Mouse (Mus musculus) urinary bladder, postnatal 14 days (tissue): ENCODE measurements around the gene Numb.

Source experiments
- DNase-seq: peaks from one replicate; pipeline ENCODE4 v3.0.0; 2021; ENCODE audit warnings: low spot score

Gene Numb

GRCm38 (mm10) chr12:83852512-83853213 is 69.1 kb downstream of the Numb start:
- DNase-seq = no peak

DNA sequence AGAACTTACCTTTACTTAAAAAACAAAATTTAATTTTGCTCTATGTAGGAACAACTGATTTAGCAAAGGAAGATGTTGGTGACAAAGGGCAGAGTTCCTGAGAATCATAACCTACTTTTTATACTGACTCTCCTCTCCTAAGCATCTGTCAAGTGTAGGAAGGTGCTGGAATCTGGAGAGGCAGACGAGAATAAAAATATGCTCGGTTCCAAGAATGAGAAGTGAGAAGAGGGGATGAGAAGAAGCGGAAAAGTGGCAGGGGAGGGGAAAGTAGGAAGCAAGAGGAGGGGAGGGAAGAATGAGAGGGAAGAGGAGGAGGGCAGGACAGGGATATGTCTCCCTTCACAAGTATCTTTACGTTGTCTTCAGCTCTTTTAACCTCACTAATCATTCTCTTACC is 71.4 kb downstream of the Numb start:
- DNase-seq = no peak

DNA sequence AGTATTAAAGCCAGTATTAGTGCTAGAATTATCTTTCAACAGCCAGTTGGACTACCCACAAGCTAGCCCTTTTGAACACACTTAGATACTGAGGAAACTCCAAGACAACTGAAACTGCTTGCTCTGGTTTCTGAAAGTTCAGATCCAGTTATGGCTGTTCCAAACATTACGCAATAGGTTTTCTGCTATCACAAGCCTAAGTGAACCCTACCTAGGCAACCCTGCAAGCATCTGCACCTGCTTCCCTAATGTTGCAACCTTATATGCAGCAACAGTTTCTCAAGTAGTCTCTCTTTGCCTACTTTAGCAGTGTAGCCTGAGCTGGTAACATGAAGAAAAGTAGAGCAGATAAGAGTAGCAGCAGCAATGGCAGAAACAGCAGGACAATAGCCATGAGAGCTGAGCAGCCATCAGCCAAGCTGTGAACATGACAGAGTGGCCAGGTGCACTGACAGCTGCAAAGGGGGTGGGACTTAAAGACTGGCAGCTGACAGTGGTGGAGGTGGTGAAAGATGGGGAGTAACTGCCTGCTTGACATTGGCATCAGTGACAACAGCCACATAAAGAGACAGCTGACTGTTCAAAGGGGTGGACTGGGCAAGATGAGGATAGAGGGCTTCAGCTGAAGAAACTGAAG is 73.0 kb downstream of the Numb start:
- DNase-seq = no peak

DNA sequence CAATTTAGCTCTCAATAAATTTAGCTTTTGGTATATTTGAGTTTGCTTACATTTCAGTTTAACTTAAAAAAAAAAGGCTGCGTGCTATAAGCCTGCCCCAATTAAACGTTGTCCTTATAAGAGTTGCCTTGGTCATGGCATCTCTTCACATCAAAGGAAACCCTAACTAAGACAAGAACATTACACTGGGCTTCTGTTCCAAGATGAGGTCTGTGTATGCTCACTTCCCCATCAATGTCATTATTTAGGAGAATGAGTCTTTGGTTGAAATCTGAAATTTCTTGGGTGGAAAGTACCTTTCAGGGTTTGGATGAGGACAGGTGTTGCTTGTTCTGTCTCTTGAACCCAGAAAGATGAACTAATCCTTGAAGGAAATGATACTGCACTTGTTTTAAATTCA is 73.9 kb downstream of the Numb start:
- no peak for DNase-seq

- no peak for DNase-seq
Observed at GRCm38 (mm10) chr12:83842678-83843440, 78.9 kb downstream of the Numb start.

DNA sequence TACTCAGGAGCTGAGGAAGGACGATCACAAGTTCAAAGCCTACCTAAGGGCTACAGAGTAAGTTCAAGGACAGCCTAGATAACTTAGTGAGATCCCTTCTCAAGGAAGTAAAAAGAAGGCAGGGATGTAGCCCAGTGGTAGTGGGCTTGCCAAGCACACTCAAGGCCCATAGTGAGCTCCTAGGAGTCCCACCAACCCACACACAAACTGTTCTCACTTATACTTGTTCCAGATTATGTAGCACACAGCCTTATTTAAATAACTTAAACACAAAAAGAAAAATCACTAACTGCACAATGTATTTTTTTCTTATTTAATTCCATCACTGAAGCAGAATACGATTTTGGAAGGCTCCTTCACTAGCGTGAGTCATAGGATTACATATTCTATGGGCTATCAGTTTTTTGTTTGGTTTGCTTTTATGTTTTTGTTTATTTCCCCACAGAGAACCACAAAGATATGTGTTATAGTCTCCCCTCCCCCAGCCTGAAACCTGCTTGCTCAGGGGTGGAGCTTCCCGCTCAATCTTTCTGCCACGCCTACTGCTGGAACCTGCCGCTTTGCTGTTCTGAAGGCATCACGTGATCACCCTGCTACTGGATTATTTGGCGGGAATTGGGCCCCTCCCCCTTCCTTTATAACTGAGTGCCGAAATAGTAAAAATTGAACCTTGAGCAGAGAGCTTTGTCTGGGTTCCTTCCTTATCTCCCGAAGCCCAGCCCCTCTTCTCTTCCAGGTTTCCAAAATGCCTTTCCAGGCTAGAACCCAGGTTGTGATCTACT is 80.1 kb downstream of the Numb start:
- no peak for DNase-seq

- no peak for DNase-seq
Observed at GRCm38 (mm10) chr12:83833979-83834378, 87.8 kb downstream of the Numb start.

GRCm38 (mm10) chr12:83830424-83830823 is 91.3 kb downstream of the Numb start:
- DNase-seq = no peak

- no peak for DNase-seq
Observed at GRCm38 (mm10) chr12:83816616-83817015, 105.1 kb downstream of the Numb start.

DNA sequence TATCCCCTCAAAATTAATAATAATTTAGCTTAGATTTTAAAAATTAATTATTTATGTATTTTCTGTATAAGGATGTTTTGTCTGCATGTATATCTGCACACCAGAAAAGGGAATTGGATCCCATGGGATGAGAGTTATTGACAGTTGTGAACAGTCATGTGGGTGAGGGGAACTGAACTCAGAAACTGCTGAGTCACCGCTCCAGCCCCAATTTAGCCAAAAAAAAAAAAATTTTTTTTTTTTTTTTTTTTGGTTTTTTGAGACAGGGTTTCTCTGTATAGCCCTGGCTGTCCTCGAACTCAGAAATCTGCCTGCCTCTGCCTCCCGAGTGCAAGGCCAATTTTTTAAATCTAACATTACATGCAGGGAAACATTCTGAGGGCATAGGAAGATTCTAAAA is 109.8 kb downstream of the Numb start:
- DNase-seq = no peak

GRCm38 (mm10) chr12:83803641-83804040 is 118.1 kb downstream of the Numb start:
- DNase-seq = no peak

DNA sequence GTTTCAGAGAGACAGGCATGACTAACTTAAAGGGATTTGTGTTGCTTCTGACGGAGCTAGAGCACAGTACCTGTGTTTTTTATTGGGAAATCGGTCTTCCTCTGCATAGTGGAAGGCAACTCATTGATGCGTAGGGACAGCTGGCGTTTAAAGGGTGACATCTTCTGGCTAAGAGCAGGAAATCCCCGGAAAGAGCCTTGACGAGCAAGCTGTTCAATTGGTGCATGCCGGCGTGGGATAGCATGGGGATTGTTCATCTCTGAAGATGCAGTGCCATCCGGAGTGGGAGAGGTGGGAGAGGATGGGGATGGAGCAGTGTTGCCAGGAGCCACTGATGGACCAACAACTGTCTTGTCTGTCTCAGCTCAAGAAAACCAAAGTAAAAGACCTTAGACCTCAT is 120.8 kb downstream of the Numb start:
- DNase-seq = no peak

- no peak for DNase-seq
Observed at GRCm38 (mm10) chr12:83798313-83798712, 123.4 kb downstream of the Numb start.

DNA sequence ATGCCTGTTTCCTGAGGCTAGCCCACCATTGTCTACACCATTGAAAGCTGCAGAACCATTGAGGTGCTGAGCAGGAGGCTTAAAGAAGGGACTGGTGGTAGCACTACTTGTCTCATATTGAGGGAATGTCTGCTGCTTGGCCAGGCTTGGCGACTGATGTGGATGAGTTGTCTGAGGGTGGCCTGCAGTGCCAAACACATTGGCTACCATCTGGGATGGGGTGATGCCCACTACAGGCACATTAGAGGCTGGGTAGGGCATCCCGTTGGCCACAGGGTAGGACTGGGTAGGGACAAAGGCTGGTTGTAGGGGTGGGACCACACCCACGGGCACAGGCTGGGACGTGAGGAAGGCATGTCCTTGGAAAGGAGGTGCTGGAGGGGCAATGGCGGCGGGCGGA is 126.1 kb downstream of the Numb start:
- no peak for DNase-seq

GRCm38 (mm10) chr12:83795051-83795450 is 126.7 kb downstream of the Numb start:
- DNase-seq = no peak

- no peak for DNase-seq
Observed at GRCm38 (mm10) chr12:83792706-83793410, 128.9 kb downstream of the Numb start.

- DNase-seq = no peak
Observed at GRCm38 (mm10) chr12:83791737-83792136, 130.0 kb downstream of the Numb start.

- no peak for DNase-seq
Observed at GRCm38 (mm10) chr12:83790749-83791148, 131.0 kb downstream of the Numb start.

DNA sequence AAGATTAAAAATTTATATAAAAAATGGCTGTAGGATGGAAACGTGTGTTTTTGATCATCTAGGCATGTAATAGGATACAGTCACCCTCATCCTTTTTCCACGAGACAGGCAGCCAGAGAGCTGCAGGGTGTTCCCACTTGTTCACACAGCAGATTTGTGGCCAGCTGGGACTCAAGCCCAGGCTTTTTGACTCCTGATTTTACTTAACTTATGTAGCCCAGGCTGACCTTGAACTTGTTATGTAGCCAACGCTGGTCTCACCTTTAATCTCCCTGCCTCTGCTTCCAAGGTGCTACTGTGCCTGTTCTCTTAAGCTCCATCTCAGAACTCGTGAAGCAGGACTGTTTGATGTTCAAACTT is 132.0 kb downstream of the Numb start:
- DNase-seq = no peak

DNA sequence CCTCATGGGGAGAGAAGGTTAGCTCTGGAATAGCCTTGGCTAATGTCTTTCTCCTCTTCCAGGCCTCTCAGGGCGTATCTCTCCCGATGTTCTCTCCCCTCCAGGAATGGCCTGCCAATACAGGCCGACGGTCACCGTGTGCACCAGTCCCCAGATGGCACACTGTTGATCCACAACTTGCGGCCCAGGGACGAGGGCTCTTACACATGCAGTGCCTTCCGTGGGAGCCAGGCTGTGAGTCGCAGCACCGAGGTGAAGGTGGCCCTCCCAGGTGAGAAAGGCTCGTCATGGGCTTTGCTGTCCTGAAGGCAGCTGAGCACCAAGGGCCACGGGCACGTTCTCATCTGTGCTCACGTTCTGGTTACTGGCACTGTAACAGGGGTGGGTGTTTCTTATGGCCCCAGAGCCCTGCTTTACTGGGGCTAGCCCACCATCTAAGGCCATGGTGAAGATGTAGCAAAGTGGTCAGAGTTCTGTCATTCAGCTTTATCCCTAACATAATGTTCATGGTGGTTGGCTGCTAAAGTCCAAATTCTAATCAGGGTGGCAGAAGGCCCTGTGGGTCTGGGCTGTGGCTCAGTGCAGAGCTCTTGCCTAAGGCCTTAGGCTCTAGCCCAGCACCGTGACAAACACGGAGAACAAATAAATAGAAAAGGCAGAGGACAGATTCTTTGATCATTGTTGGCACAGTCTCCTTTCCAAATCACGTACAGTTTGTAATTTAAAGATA is 132.5 kb downstream of the Numb start:
- no peak for DNase-seq

GRCm38 (mm10) chr12:83785305-83785704 is 136.4 kb downstream of the Numb start:
- DNase-seq = no peak
